Mouse (Mus musculus): ENCODE results near the gene Mpi. TPM values are rescaled to one million over a fixed set of nuclear protein-coding genes. Genes with fewer than 3 reads are reported as not detected.

Gene Mpi
- total and polyA plus RNA-seq, 3 experiments = 28.2 to 37.3 (median 28.6) TPM

- peaks cover 35 to 64% of the 10 kb centered on the region in 2 experiments for H3K36me3 ChIP-seq (replicated peaks in 1 of 2; ENCODE audit: control insufficient read depth in 1 of 2, insufficient read depth in 1 of 2, low read length in 1 of 2)
- dilution Hi-C loops (cut with MboI; ENCODE audit: extremely low pct_ligation_motif_present, extremely low pct_unique_long_range_greater_than_20kb, low sequenced_read_pairs) (no loop called here), in situ Hi-C loops (cut with MboI; ENCODE audit: low pct_ligation_motif_present, low pct_unique_long_range_greater_than_20kb, low sequenced_read_pairs) (no loop called here)
- H3K9ac ChIP-seq (ENCODE audit: insufficient read depth, low read depth) = peak overlapping the region; percentile 79
- H3K4me1 ChIP-seq (ENCODE audit: control insufficient read depth in 1 of 2, insufficient read depth in 2 of 2) = peaks cover 7 to 24% of the 10 kb centered on the region in 2 experiments
- no peaks in the 10 kb centered on the region for H3K9me3 ChIP-seq (replicated peaks; ENCODE audit: low read length)
- peak overlapping the region; percentile 82 to 95 (median 90) for H3K4me3 ChIP-seq (replicated peaks in 1 of 3; ENCODE audit: low read depth in 2 of 3, low read length in 2 of 3, poor library complexity in 1 of 3)
- DNase-seq (ENCODE audit: extremely low read depth) = no peak
- H3K27ac ChIP-seq (ENCODE audit: insufficient read depth, low read depth) = peak overlapping the region; percentile 26; the same call in 1 of the 2 replicates
- H3K27me3 ChIP-seq (replicated peaks) = no peaks in the 10 kb centered on the region
- peak overlapping the region; percentile 90 for H3K4me2 ChIP-seq (ENCODE audit: insufficient read depth, low read depth, poor library complexity, severe bottlenecking)
- TF ChIP-seq UBTF (IDR thresholded peaks at IDR 0.05; ENCODE audit: low read depth, low read length) (no peak; the same call in 1 of the 2 replicates), MAX (IDR thresholded peaks at IDR 0.05; ENCODE audit: low read length) (0 out of 2 replicates have a peak, but pooled peaks have one; percentile 7), SIN3A (IDR thresholded peaks at IDR 0.05; ENCODE audit: low read length) (0 out of 2 replicates have a peak, but pooled peaks have one; percentile 10), POLR2AphosphoS2 (IDR thresholded peaks at IDR 0.05; ENCODE audit: low read depth, low read length) (peak; percentile 55; the same call in 1 of the 2 replicates), MXI1 (IDR thresholded peaks at IDR 0.05; ENCODE audit: low read depth, low read length) (peak; percentile 73; the same call in 1 of the 2 replicates), MYC (IDR thresholded peaks at IDR 0.05; ENCODE audit: low read depth, low read length) (0 out of 2 replicates have a peak, but pooled peaks have one; percentile 1)
- peaks cover 10% of the 10 kb centered on the region for H3K79me2 ChIP-seq (replicated peaks; ENCODE audit: control insufficient read depth, extremely low read depth, insufficient read depth, poor library complexity, severe bottlenecking)
Measured at GRCm38 (mm10) chr9:57537728-57538181, 14.8 kb downstream of the Mpi start.

GRCm38 (mm10) chr9:57537044-57537727, 15.4 kb downstream of the Mpi start, which contains the start of gene Fam219b:
Gene Fam219b (plus strand): TSS chr9:57537528.
- H3K27ac ChIP-seq (ENCODE audit: insufficient read depth, low read depth) = peak within 1 kb of the TSS; percentile 26; the same call in 1 of the 2 replicates
- peak within 1 kb of the TSS; percentile 79 for H3K9ac ChIP-seq (ENCODE audit: insufficient read depth, low read depth)
- H3K36me3 ChIP-seq (replicated peaks in 1 of 2; ENCODE audit: control insufficient read depth in 1 of 2, insufficient read depth in 1 of 2, low read length in 1 of 2) = peaks cover 34 to 64% of the 10 kb centered on the region in 2 experiments
- H3K79me2 ChIP-seq (replicated peaks; ENCODE audit: control insufficient read depth, extremely low read depth, insufficient read depth, poor library complexity, severe bottlenecking) = peaks cover 10% of the 10 kb centered on the region
- dilution Hi-C loops (cut with MboI; ENCODE audit: extremely low pct_ligation_motif_present, extremely low pct_unique_long_range_greater_than_20kb, low sequenced_read_pairs) = no loop called here
- no peaks in the 10 kb centered on the region for H3K9me3 ChIP-seq (replicated peaks; ENCODE audit: low read length)
- peak within 1 kb of the TSS; percentile 82 to 95 (median 90) for H3K4me3 ChIP-seq (replicated peaks in 1 of 3; ENCODE audit: low read depth in 2 of 3, low read length in 2 of 3, poor library complexity in 1 of 3)
- peak; percentile 85 for DNase-seq (ENCODE audit: extremely low read depth)
- in situ Hi-C loops (cut with MboI; ENCODE audit: low pct_ligation_motif_present, low pct_unique_long_range_greater_than_20kb, low sequenced_read_pairs) = no loop called here
- peaks cover 7 to 24% of the 10 kb centered on the region in 2 experiments for H3K4me1 ChIP-seq (ENCODE audit: control insufficient read depth in 1 of 2, insufficient read depth in 2 of 2)
- no peaks in the 10 kb centered on the region for H3K27me3 ChIP-seq (replicated peaks)
- peak within 1 kb of the TSS; percentile 90 for H3K4me2 ChIP-seq (ENCODE audit: insufficient read depth, low read depth, poor library complexity, severe bottlenecking)
- TF ChIP-seq UBTF (IDR thresholded peaks at IDR 0.05; ENCODE audit: low read depth, low read length) = peak; percentile 78; the same call in 1 of the 2 replicates
- TF ChIP-seq MAZ (IDR thresholded peaks at IDR 0.05; ENCODE audit: low read depth, low read length) = 0 out of 2 replicates have a peak, but pooled peaks have one; percentile 28
- no peak for TF ChIP-seq RAD21 (IDR thresholded peaks at IDR 0.05; ENCODE audit: low read depth, low read length)
- peak; percentile 65 for TF ChIP-seq IRF4 (IDR thresholded peaks at IDR 0.05; ENCODE audit: low read depth, low read length)
- TF ChIP-seq KAT2A (IDR thresholded peaks at IDR 0.05; ENCODE audit: insufficient replicate concordance, low read length) = peak; percentile 74; the same call in 1 of the 2 replicates
- TF ChIP-seq JUN (IDR thresholded peaks at IDR 0.05; ENCODE audit: insufficient read depth, low read depth, low read length) = no peak
- TF ChIP-seq TBP (conservative IDR thresholded peaks at IDR 0.05; ENCODE audit: low read depth, low read length) = peak; percentile 61
- TF ChIP-seq E2F4 (IDR thresholded peaks at IDR 0.05; ENCODE audit: insufficient replicate concordance, low read depth, low read length) = 0 out of 2 replicates have a peak, but pooled peaks have one; percentile 53
- peak; percentile 62; the same call in 1 of the 2 replicates for TF ChIP-seq MEF2A (IDR thresholded peaks at IDR 0.05; ENCODE audit: borderline replicate concordance, low read depth, low read length)
- peak; percentile 68 for TF ChIP-seq NELFE (IDR thresholded peaks at IDR 0.05; ENCODE audit: low read depth, low read length)
- no peak for TF ChIP-seq CHD1 (IDR thresholded peaks at IDR 0.05; ENCODE audit: low read depth, low read length)
- TF ChIP-seq POLR2A (IDR thresholded peaks at IDR 0.05; ENCODE audit: low read depth, low read length) = peak; percentile 86
- TF ChIP-seq SIN3A (IDR thresholded peaks at IDR 0.05; ENCODE audit: low read length) = peak; percentile 84; the same call in 1 of the 2 replicates
- TF ChIP-seq MAX (IDR thresholded peaks at IDR 0.05; ENCODE audit: low read length) = peak; percentile 80
- no peak for TF ChIP-seq ZC3H11A (IDR thresholded peaks at IDR 0.05; ENCODE audit: low read depth, low read length)
- peak; percentile 89 for TF ChIP-seq POLR2AphosphoS2 (IDR thresholded peaks at IDR 0.05; ENCODE audit: low read depth, low read length)
- no peak for TF ChIP-seq JUND (conservative IDR thresholded peaks at IDR 0.05; ENCODE audit: low read depth, low read length)
- TF ChIP-seq SMC3 (IDR thresholded peaks at IDR 0.05; ENCODE audit: low read depth, low read length) = no peak
- TF ChIP-seq ZKSCAN1 (IDR thresholded peaks at IDR 0.05; ENCODE audit: borderline replicate concordance, low read depth, low read length) = no peak
- TF ChIP-seq ELF1 (IDR thresholded peaks at IDR 0.05; ENCODE audit: low read depth, low read length) = peak; percentile 78
- no peak for TF ChIP-seq RCOR1 (conservative IDR thresholded peaks at IDR 0.05; ENCODE audit: low read depth, low read length)
- peak; percentile 93 for TF ChIP-seq NRF1 (IDR thresholded peaks at IDR 0.05; ENCODE audit: low read depth, low read length)
- TF ChIP-seq ETS1 (conservative IDR thresholded peaks at IDR 0.05; ENCODE audit: low read depth, low read length) = no peak
- peak; percentile 76; the same call in 1 of the 2 replicates for TF ChIP-seq ZMIZ1 (IDR thresholded peaks at IDR 0.05; ENCODE audit: low read depth, low read length)
- no peak for TF ChIP-seq USF1 (IDR thresholded peaks at IDR 0.05; ENCODE audit: low read depth, low read length)
- TF ChIP-seq BHLHE40 (IDR thresholded peaks at IDR 0.05; ENCODE audit: low read depth, low read length) = no peak
- TF ChIP-seq MAFK (IDR thresholded peaks at IDR 0.05; ENCODE audit: insufficient replicate concordance, low read length) = no peak
